Mouse (Mus musculus) forebrain, embryonic 12.5 days (tissue): ENCODE measurements around the gene Clca4b. TPM values are rescaled to one million over a fixed set of nuclear protein-coding genes. Genes with fewer than 3 reads are reported as not detected.
"Not testable (repeated sequence)": the region's sequence is repeated elsewhere in the genome, so short reads cannot be mapped to it uniquely, and the experiment has no call there.

Source experiments
- ATAC-seq: fragments of 200-750 bp; cut with Nextera tagmentation; 2 replicates; pipeline ENCODE4 v1.8.0; 2017; ENCODE audit warnings: moderate TSS enrichment; ENCODE audit not compliant: low FRiP score
- H3K27ac ChIP-seq: fragments of 300-500 bp; sonication (generic); 2 replicates; pipeline ENCODE4 v1.5.1; 2016; ENCODE audit warnings: mild to moderate bottlenecking
- H3K27me3 ChIP-seq: fragments of 300-500 bp; sonication (generic); 2 replicates; pipeline ENCODE4 v1.6.1; 2016; ENCODE audit warnings: mild to moderate bottlenecking
- H3K36me3 ChIP-seq: fragments of 300-500 bp; sonication (generic); replicated peaks from 2 replicates; pipeline ENCODE4 v1.6.1; 2016; ENCODE audit warnings: mild to moderate bottlenecking
- H3K4me1 ChIP-seq: fragments of 300-500 bp; sonication (generic); 2 replicates; pipeline ENCODE4 v1.6.1; 2016
- H3K4me2 ChIP-seq: fragments of 300-500 bp; sonication (generic); 2 replicates; pipeline ENCODE4 v1.6.1; 2016; ENCODE audit warnings: mild to moderate bottlenecking, moderate library complexity
- H3K4me3 ChIP-seq: fragments of 300-500 bp; sonication (generic); replicated peaks from 2 replicates; pipeline ENCODE4 v1.5.1; 2016; ENCODE audit warnings: mild to moderate bottlenecking
- H3K9ac ChIP-seq: fragments of 300-500 bp; sonication (generic); 2 replicates; pipeline ENCODE4 v1.6.1; 2016; ENCODE audit warnings: mild to moderate bottlenecking
- H3K9me3 ChIP-seq: fragments of 300-500 bp; sonication (generic); 2 replicates; pipeline ENCODE4 v1.6.1; 2016
- WGBS: fragments of 180-500 bp; shearing (Covaris S2); methylation state at CpG from one replicate; pipeline ENCODE4 v1.1.7; 2016; 5-methylcytosine and 5-hydroxymethylcytosine counted together
- polyA plus RNA-seq: library from polyadenylated mRNA; unstranded; fragments of >200 nt; fragmentation: Nextera tagmentation; extraction: Ambion mirVana; gene quantifications from 2 replicates; pipeline ENCODE4 v1.2.1, GENCODE M21; 2016

The Clca4b gene
- not detected in 2 replicates for polyA plus RNA-seq

DNA sequence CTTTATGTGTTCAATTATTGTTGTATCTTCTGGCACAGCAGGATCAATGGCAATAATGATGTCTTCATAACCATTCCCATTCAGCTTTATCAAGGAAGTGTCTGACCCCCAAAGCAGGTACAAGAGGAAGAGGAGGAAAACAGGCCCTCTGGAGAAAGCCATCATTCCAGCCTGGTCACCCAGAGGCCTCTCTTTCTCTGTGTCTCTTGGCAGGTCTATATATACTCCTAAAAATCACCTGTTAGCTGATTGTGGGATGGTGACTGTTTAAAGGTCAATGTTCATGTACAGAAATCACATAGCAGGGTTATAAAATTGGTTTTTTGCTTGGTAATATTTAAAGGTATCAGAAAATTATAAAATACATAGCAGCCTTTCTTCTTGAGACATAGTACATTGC is at the start of gene Clca4b:
Gene Clca4b, minus strand, starts transcription at position 195 of the 400 bp plus-strand sequence.
- H3K36me3 ChIP-seq: no peaks in the 10 kb centered on the region
- no peak within 1 kb of the TSS for H3K4me3 ChIP-seq
- no peaks in the 10 kb centered on the region for H3K9me3 ChIP-seq
- H3K4me2 ChIP-seq: no peak within 1 kb of the TSS
- ATAC-seq: no peak
- H3K27me3 ChIP-seq: no peaks in the 10 kb centered on the region
- no peaks in the 10 kb centered on the region for H3K4me1 ChIP-seq
- no peak within 1 kb of the TSS for H3K9ac ChIP-seq
- no peak within 1 kb of the TSS for H3K27ac ChIP-seq

DNA sequence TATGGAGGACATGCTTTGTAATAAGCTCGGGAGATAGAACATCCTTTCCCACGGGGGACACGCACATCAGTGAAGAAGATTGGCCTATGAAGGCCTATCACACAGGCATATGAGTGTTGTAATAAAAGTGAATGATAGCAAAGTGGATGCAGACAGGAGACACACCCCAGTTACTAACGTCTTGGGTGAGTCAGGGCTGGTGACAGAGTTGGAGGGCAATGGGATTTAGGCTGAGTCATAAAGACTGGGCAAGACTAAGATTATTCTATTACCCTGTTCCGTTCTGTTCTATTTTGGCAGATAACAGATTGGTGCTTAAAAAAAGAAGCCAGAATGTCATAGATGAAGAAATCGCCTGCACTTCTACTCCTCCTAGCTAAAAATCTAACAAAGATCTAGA is 48.2 kb upstream of the Clca4b start:
- Histone ChIP-seq H3K4me3 (no peak overlapping the region), H3K9me3 (no peaks in the 10 kb centered on the region), H3K9ac (no peak overlapping the region), H3K27ac (no peak overlapping the region), H3K4me2 (no peak overlapping the region), H3K4me1 (no peaks in the 10 kb centered on the region), H3K27me3 (no peaks in the 10 kb centered on the region), H3K36me3 (no peaks in the 10 kb centered on the region)
- no peak for ATAC-seq
- WGBS: 92% methylated on average over 6 of the region's 6 CpGs

DNA sequence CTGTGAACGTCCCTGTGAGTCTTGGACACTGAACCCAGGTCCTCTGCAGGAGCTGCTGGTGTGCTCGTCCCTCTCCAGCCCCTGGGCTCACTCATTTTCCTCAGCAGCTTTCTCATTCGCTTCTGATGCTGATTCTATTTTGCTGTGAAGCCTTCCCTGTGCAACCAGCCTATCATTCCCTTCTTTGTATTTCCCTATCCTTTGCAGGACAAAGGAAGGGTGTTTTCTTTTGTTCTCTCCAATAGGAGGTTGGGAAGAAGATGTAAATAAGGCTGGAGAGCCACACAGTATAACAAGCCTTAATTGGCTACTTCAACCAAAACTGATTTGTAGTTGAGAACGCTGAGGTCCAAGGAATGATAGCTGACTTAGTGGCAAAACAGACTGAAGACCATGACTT is 45.3 kb upstream of the Clca4b start:
- Histone ChIP-seq H3K27me3 (no peaks in the 10 kb centered on the region), H3K4me2 (no peak overlapping the region), H3K36me3 (no peaks in the 10 kb centered on the region), H3K9ac (no peak overlapping the region), H3K27ac (no peak overlapping the region), H3K4me1 (no peaks in the 10 kb centered on the region), H3K4me3 (no peak overlapping the region), H3K9me3 (no peaks in the 10 kb centered on the region)
- ATAC-seq: no peak
- WGBS: 8% methylated on average over 4 of the region's 4 CpGs

DNA sequence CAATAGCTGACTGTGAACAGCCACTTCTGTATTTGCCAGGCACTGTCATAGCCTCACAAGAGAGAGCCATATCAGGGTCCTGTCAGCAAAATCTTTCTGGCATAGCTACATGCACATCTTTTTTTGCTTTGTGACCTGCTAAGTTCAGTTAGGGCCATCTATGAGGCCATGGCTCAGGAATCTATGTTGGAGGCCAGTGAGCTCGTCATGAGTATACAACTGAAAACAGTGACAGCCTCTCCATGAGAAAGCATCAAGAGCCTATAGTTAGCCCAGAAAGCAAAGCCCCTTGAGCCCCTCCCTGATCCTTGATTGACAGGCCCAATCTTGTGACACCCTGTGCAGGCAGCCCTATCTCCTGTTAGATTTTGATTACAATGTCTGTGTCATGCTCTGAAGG is 43.8 kb upstream of the Clca4b start:
- Histone ChIP-seq H3K4me2 (no peak overlapping the region), H3K4me3 (no peak overlapping the region), H3K9ac (no peak overlapping the region), H3K9me3 (no peaks in the 10 kb centered on the region), H3K36me3 (no peaks in the 10 kb centered on the region), H3K27ac (no peak overlapping the region), H3K4me1 (no peaks in the 10 kb centered on the region), H3K27me3 (no peaks in the 10 kb centered on the region)
- no peak for ATAC-seq
- 54% methylated on average over 1 of the region's 1 CpGs for WGBS

GRCm38 (mm10) chr3:144974945-144975344 is 42.6 kb upstream of the Clca4b start, which contains the start of gene Clca4a:
Gene Clca4a (minus strand): TSS chr3:144975045.
- no peak for ATAC-seq
- H3K36me3 ChIP-seq: no peaks in the 10 kb centered on the region

GRCm38 (mm10) chr3:144971553-144972270 is 39.4 kb upstream of the Clca4b start:
- Histone ChIP-seq H3K4me3 (no peak overlapping the region), H3K27ac (no peak overlapping the region), H3K36me3 (no peaks in the 10 kb centered on the region), H3K9me3 (no peaks in the 10 kb centered on the region), H3K4me1 (no peaks in the 10 kb centered on the region), H3K27me3 (no peaks in the 10 kb centered on the region), H3K9ac (no peak overlapping the region), H3K4me2 (no peak overlapping the region)
- no peak for ATAC-seq
- 84% methylated on average over 9 of the region's 9 CpGs for WGBS

More at GRCm38 (mm10) chr3:144974945-144975344, 42.6 kb upstream of the Clca4b start, which contains the start of gene Clca4a:
- no peak within 1 kb of the TSS for H3K27ac ChIP-seq
- no peak within 1 kb of the TSS for H3K9ac ChIP-seq
- H3K9me3 ChIP-seq: no peaks in the 10 kb centered on the region
- no peak within 1 kb of the TSS for H3K4me3 ChIP-seq
- no peaks in the 10 kb centered on the region for H3K27me3 ChIP-seq
- H3K4me1 ChIP-seq: no peaks in the 10 kb centered on the region
- H3K4me2 ChIP-seq: no peak within 1 kb of the TSS

GRCm38 (mm10) chr3:144969755-144970154 is 37.4 kb upstream of the Clca4b start:
- no peak overlapping the region for H3K27ac ChIP-seq
- no peaks in the 10 kb centered on the region for H3K36me3 ChIP-seq
- WGBS: 82% methylated on average over 1 of the region's 1 CpGs
- no peaks in the 10 kb centered on the region for H3K9me3 ChIP-seq
- ATAC-seq: no peak
- H3K4me1 ChIP-seq: no peaks in the 10 kb centered on the region
- no peak overlapping the region for H3K4me2 ChIP-seq
- no peak overlapping the region for H3K4me3 ChIP-seq
- H3K27me3 ChIP-seq: no peaks in the 10 kb centered on the region
- no peak overlapping the region for H3K9ac ChIP-seq

- no peak overlapping the region for H3K4me2 ChIP-seq
- H3K27me3 ChIP-seq: no peaks in the 10 kb centered on the region
- 67% methylated on average over 4 of the region's 4 CpGs for WGBS
- H3K36me3 ChIP-seq: no peaks in the 10 kb centered on the region
- H3K4me3 ChIP-seq: no peak overlapping the region
- H3K27ac ChIP-seq: no peak overlapping the region
- no peaks in the 10 kb centered on the region for H3K4me1 ChIP-seq
- no peak overlapping the region for H3K9ac ChIP-seq
- ATAC-seq: no peak
- no peaks in the 10 kb centered on the region for H3K9me3 ChIP-seq
Observed at GRCm38 (mm10) chr3:144966074-144966473, 33.7 kb upstream of the Clca4b start.

DNA sequence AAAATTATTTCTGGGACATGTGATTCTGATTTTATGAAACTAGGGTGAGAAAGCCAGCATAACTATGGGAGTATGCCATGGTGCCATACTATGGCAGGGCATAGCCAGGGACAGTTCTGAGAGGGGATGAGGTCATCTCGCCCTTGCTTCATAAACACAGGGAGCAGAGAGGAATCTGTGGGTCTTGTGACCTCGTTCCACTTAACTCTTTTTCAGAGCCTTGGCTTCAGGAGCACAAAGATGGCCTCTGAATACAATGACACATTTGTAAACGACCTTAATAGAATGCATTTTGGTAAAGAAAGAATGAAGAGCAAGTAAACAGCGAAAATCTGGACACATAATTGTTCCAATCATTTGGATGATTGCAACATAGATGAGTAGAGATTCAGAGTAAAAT is 18.5 kb upstream of the Clca4b start:
- ATAC-seq: no peak
- no peaks in the 10 kb centered on the region for H3K4me1 ChIP-seq
- WGBS: 61% methylated on average over 4 of the region's 4 CpGs
- no peak overlapping the region for H3K4me2 ChIP-seq
- no peak overlapping the region for H3K4me3 ChIP-seq
- no peaks in the 10 kb centered on the region for H3K27me3 ChIP-seq
- no peak overlapping the region for H3K9ac ChIP-seq
- H3K9me3 ChIP-seq: no peaks in the 10 kb centered on the region
- no peaks in the 10 kb centered on the region for H3K36me3 ChIP-seq
- no peak overlapping the region for H3K27ac ChIP-seq

DNA sequence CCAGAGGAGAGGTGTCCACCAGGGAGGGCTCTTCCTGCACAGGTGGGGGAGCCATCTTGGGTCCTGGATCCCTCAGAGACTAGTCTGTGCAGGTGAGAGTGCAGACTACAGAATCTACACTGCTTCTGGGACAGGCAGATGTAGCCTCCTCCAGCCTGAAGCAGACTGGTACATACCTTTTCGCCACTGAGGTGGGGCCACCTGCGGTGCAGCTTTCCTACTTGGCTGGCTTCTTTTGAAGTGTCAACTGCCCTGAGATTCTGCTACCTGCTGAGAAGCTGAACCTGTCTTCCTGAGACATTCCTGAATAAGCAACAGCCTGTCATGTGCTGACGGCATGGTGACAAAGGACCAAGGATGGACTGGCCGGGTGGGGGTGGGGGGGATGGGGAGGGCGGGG is 15.0 kb upstream of the Clca4b start:
- not testable (repeated sequence) for H3K27ac ChIP-seq, H3K4me3 ChIP-seq, H3K27me3 ChIP-seq, ATAC-seq, H3K9ac ChIP-seq, H3K9me3 ChIP-seq, H3K4me2 ChIP-seq, H3K36me3 ChIP-seq, H3K4me1 ChIP-seq
- WGBS: 17% methylated on average over 5 of the region's 5 CpGs

DNA sequence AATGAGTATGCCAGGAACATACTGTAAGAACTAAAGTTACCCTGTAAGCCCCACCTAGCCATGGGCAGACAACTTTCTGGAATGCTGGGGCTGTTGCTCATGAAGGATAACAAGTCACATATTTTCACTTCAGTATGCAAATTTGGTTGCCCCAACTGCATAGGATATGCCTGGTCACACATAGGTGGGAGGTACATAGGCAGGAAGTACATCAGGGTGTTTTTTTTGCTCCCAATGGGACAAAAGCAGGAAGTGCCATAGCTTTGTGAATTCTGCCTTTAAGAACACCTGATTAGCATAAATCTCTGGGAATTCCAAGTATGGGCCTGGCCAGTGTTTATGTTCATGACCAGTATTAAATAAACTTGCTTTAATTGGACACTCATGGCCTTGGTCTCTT is 1.3 kb upstream of the Clca4b start:
- not testable (repeated sequence) for H3K27ac ChIP-seq, H3K4me2 ChIP-seq, ATAC-seq, H3K4me1 ChIP-seq, H3K9me3 ChIP-seq, H3K9ac ChIP-seq, H3K36me3 ChIP-seq, H3K27me3 ChIP-seq, H3K4me3 ChIP-seq

DNA sequence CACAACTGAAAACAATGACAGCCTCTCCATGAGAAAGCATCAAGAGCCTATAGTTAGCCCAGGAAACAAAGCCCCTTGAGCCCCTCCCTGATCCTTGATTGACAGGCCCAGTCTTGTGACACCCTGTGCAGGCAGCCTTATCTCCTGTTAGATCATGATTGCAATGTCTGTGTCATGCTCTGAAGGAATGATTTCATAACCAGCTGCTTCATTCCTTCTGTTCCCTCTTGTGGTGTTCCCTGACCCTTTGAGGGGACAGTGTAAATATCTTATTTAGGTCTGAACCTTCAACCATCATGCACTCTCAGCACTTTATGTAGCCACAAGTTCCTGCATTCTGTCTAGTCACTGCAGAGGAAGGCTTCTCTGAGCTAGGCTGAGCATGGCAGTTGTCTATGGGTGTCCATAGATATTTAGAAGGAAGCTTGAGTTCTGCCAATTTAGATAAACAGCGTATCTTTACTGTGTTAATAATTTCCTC is 722 bp upstream of the Clca4b start:
- no peaks in the 10 kb centered on the region for H3K9me3 ChIP-seq
- no peak for ATAC-seq
- no peaks in the 10 kb centered on the region for H3K4me1 ChIP-seq
- no peak overlapping the region for H3K4me2 ChIP-seq
- H3K36me3 ChIP-seq: no peaks in the 10 kb centered on the region
- no peak overlapping the region for H3K9ac ChIP-seq
- 95% methylated on average over 1 of the region's 1 CpGs for WGBS
- no peaks in the 10 kb centered on the region for H3K27me3 ChIP-seq
- H3K4me3 ChIP-seq: no peak overlapping the region
- H3K27ac ChIP-seq: no peak overlapping the region

GRCm38 (mm10) chr3:144914014-144914413 is 18.3 kb downstream of the Clca4b start:
- Histone ChIP-seq H3K27me3 (no peaks in the 10 kb centered on the region), H3K4me3 (no peak overlapping the region), H3K4me1 (no peaks in the 10 kb centered on the region), H3K36me3 (no peaks in the 10 kb centered on the region), H3K9me3 (no peaks in the 10 kb centered on the region), H3K4me2 (no peak overlapping the region), H3K9ac (no peak overlapping the region), H3K27ac (no peak overlapping the region)
- no peak for ATAC-seq
- 95% methylated on average over 2 of the region's 2 CpGs for WGBS
